Mouse (Mus musculus): Measurements from ENCODE around the gene Ccdc3.
"Not testable (repeated sequence)": the region's sequence is repeated elsewhere in the genome, so short reads cannot be mapped to it uniquely, and the experiment has no call there.

Ccdc3 gene

DNA sequence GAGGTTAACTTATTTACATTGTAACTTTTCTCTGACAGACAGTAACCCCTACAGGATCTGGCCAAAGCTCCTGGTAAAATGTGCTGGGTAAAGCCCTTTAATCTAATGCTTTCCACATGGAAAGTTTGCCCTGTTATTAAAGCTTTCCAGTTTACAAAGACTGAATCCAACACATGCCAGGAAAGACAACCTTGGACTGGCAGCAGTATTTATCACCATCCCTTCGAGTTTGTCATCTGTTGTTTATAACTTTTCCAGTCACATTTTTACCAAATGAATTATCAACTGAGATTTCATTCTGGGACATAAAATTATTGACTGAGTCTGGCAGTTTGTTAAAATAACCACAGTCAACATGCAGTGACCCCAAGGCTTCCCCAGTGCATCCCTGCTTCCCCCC, 77.0 kb downstream of the Ccdc3 start:
- no peak for DNase-seq (ENCODE audit: low spot score in 2 of 2)

- no peak for DNase-seq (ENCODE audit: low spot score in 2 of 2)
Observed at GRCm38 (mm10) chr2:5215252-5215815, 77.8 kb downstream of the Ccdc3 start.

DNA sequence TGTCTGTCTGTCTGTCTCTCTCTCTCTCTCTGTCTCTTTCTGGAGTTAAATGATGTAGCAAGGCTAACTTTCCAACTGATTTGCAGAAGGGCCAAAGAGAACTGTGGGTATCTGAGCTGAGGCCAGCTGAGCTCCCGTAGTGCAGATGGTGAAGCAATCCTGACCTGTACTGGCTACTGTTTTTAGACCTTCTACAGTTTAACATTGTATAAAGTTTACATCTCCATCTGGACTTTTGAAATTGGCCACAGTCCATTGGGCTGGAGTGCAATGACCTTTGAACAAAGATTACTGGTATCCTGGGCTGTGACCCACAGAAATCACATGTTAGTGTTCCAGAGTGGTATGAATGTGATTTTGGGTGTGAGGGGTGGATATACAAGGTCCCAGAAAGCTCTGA, 81.6 kb downstream of the Ccdc3 start:
- DNase-seq (ENCODE audit: low spot score in 2 of 2) = no peak

- no peak for DNase-seq (ENCODE audit: low spot score in 2 of 2)
Observed at GRCm38 (mm10) chr2:5219847-5220375, 82.3 kb downstream of the Ccdc3 start.

- DNase-seq (ENCODE audit: low spot score in 2 of 2) = no peak
Observed at GRCm38 (mm10) chr2:5222571-5222970, 85.0 kb downstream of the Ccdc3 start.

GRCm38 (mm10) chr2:5236846-5237482, 99.4 kb downstream of the Ccdc3 start:
- no peak for DNase-seq (ENCODE audit: low spot score in 2 of 2)

- DNase-seq (ENCODE audit: low spot score in 2 of 2) = no peak
Observed at GRCm38 (mm10) chr2:5237870-5238269, 100.3 kb downstream of the Ccdc3 start.

GRCm38 (mm10) chr2:5239492-5239891, 101.9 kb downstream of the Ccdc3 start:
- no peak for DNase-seq (ENCODE audit: low spot score in 2 of 2)

DNA sequence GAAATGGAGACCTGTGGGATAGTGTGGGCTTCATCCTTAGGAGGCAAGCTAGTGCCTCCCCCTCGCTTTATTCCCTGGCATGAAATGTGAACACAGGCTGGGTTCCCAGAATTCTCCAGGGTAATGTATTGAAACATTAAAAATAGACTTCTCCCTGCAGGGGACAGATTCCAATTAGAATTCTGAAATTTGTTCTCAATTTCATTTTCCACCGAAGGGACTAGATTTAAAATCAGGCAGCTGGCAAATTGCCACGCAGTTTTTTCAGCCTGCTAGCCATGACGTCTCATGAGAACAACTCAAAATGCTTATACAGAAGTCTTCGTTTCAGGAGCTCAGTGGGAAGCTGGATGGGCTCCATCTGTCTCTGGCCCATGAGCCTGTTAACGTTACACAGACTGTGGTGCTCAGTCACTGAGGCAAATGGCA, 103.9 kb downstream of the Ccdc3 start:
- no peak for DNase-seq (ENCODE audit: low spot score in 2 of 2)

- not testable (repeated sequence) for DNase-seq (ENCODE audit: low spot score in 2 of 2)
Observed at GRCm38 (mm10) chr2:5249199-5249598, 111.6 kb downstream of the Ccdc3 start.

- no peak for DNase-seq (ENCODE audit: low spot score in 2 of 2)
Observed at GRCm38 (mm10) chr2:5249969-5250368, 112.4 kb downstream of the Ccdc3 start.

- DNase-seq (ENCODE audit: low spot score in 2 of 2) = no peak
Observed at GRCm38 (mm10) chr2:5258250-5258649, 120.7 kb downstream of the Ccdc3 start.

- DNase-seq (ENCODE audit: low spot score in 2 of 2) = no peak
Observed at GRCm38 (mm10) chr2:5262279-5262678, 124.7 kb downstream of the Ccdc3 start.

- DNase-seq (ENCODE audit: low spot score in 2 of 2) = no peak
Observed at GRCm38 (mm10) chr2:5267980-5268379, 130.4 kb downstream of the Ccdc3 start.
